Mouse (Mus musculus) olfactory bulb, adult 2 months (tissue): Measurements from ENCODE around the gene Rbm38. TPM values are rescaled to one million over a fixed set of nuclear protein-coding genes. Genes with fewer than 3 reads are reported as not detected.
A peak's percentile ranks its signal among the peaks of the same experiment; 100 is the strongest.

Experiments
- H3K27ac ChIP-seq: fragments of 200-500 bp; 2 replicates; pipeline ENCODE4 v1.5.1; 2012; ENCODE audit warnings: low read depth, low read length; ENCODE audit not compliant: insufficient read depth
- H3K4me1 ChIP-seq: fragments of 200-500 bp; 2 replicates; pipeline ENCODE4 v1.6.1; 2012; ENCODE audit warnings: low read length; ENCODE audit not compliant: control insufficient read depth, insufficient read depth
- H3K4me3 ChIP-seq: fragments of 200-500 bp; 2 replicates; pipeline ENCODE4 v1.5.1; 2012; ENCODE audit warnings: mild to moderate bottlenecking, low read depth, low read length, moderate library complexity; ENCODE audit not compliant: insufficient read depth
- CTCF ChIP-seq: fragments of 200-500 bp; IDR thresholded peaks from 2 replicates; pipeline ENCODE4 v1.5.1; 2012; ENCODE audit warnings: low read depth, mild to moderate bottlenecking, low read length, moderate library complexity; ENCODE audit not compliant: insufficient read depth
- POLR2A ChIP-seq: fragments of 200-500 bp; IDR thresholded peaks from 2 replicates; pipeline ENCODE4 v1.6.1; 2012; ENCODE audit warnings: mild to moderate bottlenecking, low read depth, low read length, moderate library complexity; ENCODE audit not compliant: insufficient read depth
- WGBS: fragments of 180-500 bp; shearing (Covaris S2); methylation state at CpG from one replicate; pipeline ENCODE4 v1.1.7; 2018; 5-methylcytosine and 5-hydroxymethylcytosine counted together
- polyA plus RNA-seq: library from polyadenylated mRNA; stranded (reverse); fragments of >200 nt; gene quantifications from 2 replicates; pipeline ENCODE4 v1.2.4, GENCODE M21; 2012; ENCODE audit warnings: low replicate concordance; ENCODE audit not compliant: missing spikeins, insufficient read depth, insufficient read length

The Rbm38 gene
- polyA plus RNA-seq, 1 experiment, result not detected

- WGBS, result 92% methylated on average over 9 of the region's 9 CpGs
- no peak overlapping the region for H3K27ac ChIP-seq
- no peak overlapping the region for H3K4me3 ChIP-seq
- TF ChIP-seq CTCF, result no peak
- no peak for TF ChIP-seq POLR2A
- 0 out of 2 replicates have a peak, but pooled peaks cover 4% of the 10 kb centered on the region for H3K4me1 ChIP-seq
These were observed 40.2 kb downstream of the Rbm38 start for GRCm38 (mm10) chr2:173060450-173060849.

GRCm38 (mm10) chr2:173061443-173062351 lies 41.4 kb downstream of the Rbm38 start:
- Histone ChIP-seq H3K4me1 (0 out of 2 replicates have a peak, but pooled peaks cover 4% of the 10 kb centered on the region), H3K27ac (no peak overlapping the region), H3K4me3 (no peak overlapping the region)
- TF ChIP-seq POLR2A (no peak), CTCF (no peak)
- WGBS, result 85% methylated on average over 15 of the region's 15 CpGs

- no peak for TF ChIP-seq CTCF
- no peak for TF ChIP-seq POLR2A
- no peak overlapping the region for H3K4me3 ChIP-seq
- 90% methylated on average over 1 of the region's 1 CpGs for WGBS
- no peak overlapping the region for H3K27ac ChIP-seq
- H3K4me1 ChIP-seq, result no peaks in the 10 kb centered on the region
These were observed 42.9 kb downstream of the Rbm38 start for GRCm38 (mm10) chr2:173063219-173063618.

GRCm38 (mm10) chr2:173064864-173065263 lies 44.6 kb downstream of the Rbm38 start:
- Histone ChIP-seq H3K27ac (no peak overlapping the region), H3K4me1 (no peaks in the 10 kb centered on the region), H3K4me3 (no peak overlapping the region)
- WGBS, result 97% methylated on average over 2 of the region's 2 CpGs
- TF ChIP-seq CTCF (no peak), POLR2A (no peak)

DNA sequence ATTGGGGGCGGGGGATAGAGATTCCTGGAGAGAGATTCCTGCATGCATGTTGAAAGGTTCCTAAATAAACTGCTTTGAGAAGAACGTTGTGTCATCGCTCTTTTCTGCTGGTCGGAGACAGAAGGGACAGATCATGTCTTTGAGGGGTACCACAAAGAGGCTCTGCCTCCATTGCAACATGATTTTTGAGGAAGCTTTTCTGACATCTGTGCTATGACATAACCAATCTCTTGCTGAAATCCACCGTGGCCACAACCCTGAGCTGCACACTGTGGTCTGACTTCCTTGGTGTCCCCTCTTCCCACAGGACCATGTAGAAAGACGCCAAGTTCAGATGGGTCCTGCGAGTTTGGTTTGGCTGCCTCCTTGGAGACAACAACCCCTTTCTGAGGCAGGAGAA lies 52.6 kb downstream of the Rbm38 start:
- 91% methylated on average over 7 of the region's 7 CpGs for WGBS
- no peaks in the 10 kb centered on the region for H3K4me1 ChIP-seq

GRCm38 (mm10) chr2:173073666-173074065 lies 53.4 kb downstream of the Rbm38 start:
- Histone ChIP-seq H3K4me1 (no peaks in the 10 kb centered on the region), H3K27ac (no peak overlapping the region), H3K4me3 (no peak overlapping the region)
- TF ChIP-seq POLR2A (no peak), CTCF (no peak)
- 80% methylated on average over 5 of the region's 5 CpGs for WGBS

More for the DNA sequence above, 52.6 kb downstream of the Rbm38 start:
- Histone ChIP-seq H3K27ac (no peak overlapping the region), H3K4me3 (no peak overlapping the region)
- TF ChIP-seq POLR2A (no peak), CTCF (no peak)

DNA sequence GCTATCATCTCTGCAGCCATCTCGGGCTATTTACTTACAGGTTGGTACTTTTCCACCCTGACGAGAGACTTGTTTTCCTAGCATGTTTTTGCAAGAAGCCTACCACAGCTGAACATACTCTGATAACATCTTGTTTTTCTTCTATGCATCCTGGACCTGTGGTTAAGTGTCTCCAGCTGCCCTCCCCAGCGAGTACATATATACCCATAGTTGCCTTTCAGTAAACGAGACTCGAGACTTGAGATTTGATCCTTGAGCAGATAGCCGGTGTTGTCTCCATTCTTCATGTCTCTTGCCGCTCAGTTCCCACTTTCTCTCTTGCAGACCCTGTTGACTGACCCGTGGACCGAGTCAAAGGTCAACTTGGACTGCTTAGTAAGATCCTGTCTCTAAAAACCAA lies 56.6 kb downstream of the Rbm38 start:
- H3K27ac ChIP-seq, result no peak overlapping the region
- no peak overlapping the region for H3K4me3 ChIP-seq
- 87% methylated on average over 9 of the region's 9 CpGs for WGBS
- no peak for TF ChIP-seq POLR2A
- TF ChIP-seq CTCF, result no peak
- H3K4me1 ChIP-seq, result peaks cover 3% of the 10 kb centered on the region; the same call in 1 of the 2 replicates

DNA sequence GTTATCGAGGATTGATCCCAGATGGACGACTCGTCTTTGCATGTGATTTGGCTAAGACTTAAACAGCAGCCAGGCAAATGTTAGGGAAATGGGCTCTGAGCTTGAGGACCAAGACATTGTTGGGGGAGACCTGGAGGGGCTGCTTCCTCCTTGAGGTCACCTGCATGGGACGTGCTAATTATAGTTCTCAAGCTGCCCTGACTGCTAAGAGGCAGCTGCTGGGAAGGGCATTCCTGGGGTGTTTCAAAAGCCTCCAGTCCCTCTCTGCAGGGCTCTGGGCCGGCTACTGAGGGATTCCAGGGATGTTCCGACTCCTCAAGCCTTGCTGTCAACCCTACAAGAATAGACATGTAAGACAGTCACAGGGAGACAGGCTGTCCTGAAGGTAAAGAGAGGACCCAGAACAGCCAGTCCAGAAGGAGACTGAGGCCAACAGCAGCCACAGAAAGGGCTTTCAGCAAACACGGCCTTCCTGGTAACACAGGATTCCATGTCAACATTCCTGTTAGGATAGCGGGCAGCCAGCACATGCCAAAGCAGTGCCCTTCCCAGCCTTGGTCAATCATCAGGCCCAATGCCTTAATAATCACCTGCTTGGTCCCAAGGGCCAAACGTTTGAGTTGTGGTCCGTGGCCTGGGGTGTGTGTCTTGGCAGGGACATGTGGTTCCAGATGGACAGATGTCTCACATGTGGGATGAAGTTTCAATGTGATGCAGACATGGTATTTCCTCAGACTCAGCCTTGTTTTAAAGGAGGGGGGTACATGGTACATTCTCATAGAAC lies 59.7 kb downstream of the Rbm38 start:
- TF ChIP-seq POLR2A (no peak), CTCF (no peak)

DNA sequence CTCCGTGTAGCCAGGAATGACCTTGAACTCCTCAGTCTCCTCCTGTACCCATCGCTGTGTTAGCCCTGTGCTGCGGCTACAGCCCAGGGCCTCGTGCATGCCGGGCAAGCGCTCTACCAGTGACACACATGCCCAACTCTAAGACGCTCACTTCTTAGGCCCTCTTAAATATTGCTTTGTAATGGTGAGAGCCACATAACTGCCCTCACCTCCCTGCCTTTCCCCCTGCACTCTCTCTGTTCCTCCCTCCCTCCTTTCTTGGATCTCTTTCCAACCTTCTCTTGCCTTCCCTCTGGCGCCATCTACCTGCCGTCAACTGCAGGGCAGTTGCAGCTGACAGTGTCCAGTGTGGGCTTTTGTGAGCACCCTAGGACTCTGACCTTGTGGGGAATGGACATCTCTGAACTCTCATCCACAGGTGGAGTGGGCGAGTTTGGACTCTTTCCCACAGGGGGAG lies 60.5 kb downstream of the Rbm38 start:
- 37% methylated on average over 10 of the region's 10 CpGs for WGBS
- no peak overlapping the region for H3K27ac ChIP-seq

More for the DNA sequence above, 59.7 kb downstream of the Rbm38 start:
- no peak overlapping the region for H3K4me3 ChIP-seq
- no peak overlapping the region for H3K27ac ChIP-seq
- WGBS, result 74% methylated on average over 10 of the region's 10 CpGs
- H3K4me1 ChIP-seq, result peaks cover 3% of the 10 kb centered on the region; the same call in 1 of the 2 replicates

More for the DNA sequence above, 60.5 kb downstream of the Rbm38 start:
- TF ChIP-seq CTCF (peak; percentile 83; the same call in 1 of the 2 replicates), POLR2A (no peak)
- Histone ChIP-seq H3K4me3 (no peak overlapping the region), H3K4me1 (peaks cover 3% of the 10 kb centered on the region; the same call in 1 of the 2 replicates)
